Mouse (Mus musculus) spleen, postnatal 14 days (tissue): ENCODE results near the gene Helb.
"Not testable (repeated sequence)": the region's sequence is repeated elsewhere in the genome, so short reads cannot be mapped to it uniquely, and the experiment has no call there.

ENCODE experiments used
- DNase-seq, 2 experiments: peaks; one replicate each; pipeline ENCODE4 v3.0.0; 2021 to 2022; ENCODE audit warnings: low spot score in 2 of 2

Gene Helb

GRCm38 (mm10) chr10:120112507-120113396, at the start of gene Helb:
Helb (minus strand) TSS chr10:120112987.
- DNase-seq: peak; percentile 99

- DNase-seq: no peak
Observed at GRCm38 (mm10) chr10:120160533-120160932, 47.7 kb upstream of the Helb start.

DNA sequence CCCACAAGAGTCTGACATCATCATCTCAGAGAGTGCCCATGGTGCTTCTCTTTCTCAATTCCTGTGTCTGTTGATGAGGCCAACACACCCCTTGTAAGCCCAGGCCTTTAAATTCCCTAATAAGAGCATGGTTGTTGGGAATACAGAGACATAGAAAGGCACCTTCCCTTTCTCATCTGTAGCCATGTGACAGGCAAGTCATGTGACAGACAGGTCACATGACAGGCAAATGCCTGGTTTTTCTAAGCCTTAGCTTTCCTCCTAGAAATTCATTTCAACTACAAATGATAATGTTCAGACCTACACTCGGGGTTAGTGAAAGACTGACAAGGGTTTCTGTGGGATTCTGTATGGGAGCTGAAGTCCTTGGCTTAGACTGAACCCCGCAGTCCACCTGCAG, 41.1 kb upstream of the Helb start:
- no peak for DNase-seq

DNA sequence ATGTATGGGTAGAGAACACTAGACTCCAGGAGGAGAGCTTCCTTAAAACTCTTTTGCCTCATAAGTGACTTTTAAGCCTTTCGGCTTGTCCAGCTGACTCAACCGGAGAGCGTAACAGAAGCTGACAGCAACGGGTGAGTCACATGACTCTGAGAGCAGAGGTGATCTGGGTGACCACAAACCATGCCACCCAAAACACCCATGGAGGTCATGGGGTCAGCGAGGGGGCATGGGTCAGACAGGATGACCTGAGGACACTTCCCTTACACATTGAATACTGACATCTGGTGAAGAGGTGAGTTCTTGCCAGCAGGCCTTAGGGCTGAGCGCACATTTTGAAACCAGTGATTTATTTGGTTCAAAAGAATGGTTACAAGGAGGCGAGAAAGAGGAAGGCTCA, 38.9 kb upstream of the Helb start:
- no peak for DNase-seq

DNA sequence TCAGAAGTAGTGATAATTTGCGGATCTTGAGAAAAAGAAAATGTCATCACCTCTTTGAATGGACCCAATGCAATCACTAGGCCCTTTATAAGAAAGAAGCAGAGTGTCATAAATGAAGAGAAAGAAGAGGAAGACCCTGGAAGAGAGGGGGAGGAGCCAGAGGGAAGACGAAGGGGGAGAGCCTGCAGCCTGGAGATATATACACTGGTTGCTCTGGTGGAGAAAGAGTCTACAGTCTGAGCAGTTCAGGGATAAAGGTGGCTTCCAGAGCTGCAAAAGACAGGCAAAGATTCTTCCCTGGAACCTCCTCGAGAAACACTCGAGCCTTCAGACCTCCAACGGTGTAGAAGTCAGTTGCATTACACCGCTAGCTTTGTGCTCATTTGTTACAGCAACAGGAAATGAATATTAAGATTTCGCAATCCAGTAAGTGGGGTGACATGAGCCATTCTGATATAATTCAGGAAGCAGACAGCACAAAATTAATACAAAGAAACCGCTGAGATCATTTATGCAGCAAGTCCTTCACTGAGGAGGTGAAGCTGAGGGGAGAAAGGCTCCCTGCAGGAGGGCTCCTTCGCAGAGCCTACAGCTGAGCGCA, 28.2 kb upstream of the Helb start:
- no peak for DNase-seq

GRCm38 (mm10) chr10:120140193-120140592, 27.4 kb upstream of the Helb start:
- DNase-seq: no peak

DNA sequence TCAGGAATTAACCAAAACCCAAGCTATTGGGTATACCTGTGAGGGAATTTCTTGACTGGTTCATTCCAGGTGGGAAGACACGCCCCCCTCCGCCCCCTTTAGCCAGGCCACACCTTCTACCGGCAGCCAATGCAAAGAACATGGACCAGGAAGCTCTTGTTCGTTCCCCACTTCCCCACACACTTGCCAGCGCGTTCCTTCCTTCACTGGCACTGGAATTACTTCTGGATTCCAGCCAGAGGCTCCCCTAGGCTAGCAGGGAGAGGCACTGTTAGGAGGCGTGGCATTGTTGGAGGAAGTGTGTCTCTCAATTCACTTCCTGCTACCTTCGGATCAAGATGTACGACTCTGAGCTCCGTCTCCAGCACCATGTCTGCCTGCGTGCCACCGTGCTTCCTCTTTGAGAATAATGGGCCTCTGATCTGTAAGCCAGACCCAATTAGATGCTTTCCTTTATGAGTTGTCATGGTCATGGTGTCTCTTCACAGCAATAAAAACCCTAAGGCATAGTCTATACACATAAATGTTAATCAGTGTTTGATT, 23.3 kb upstream of the Helb start:
- DNase-seq: no peak

DNA sequence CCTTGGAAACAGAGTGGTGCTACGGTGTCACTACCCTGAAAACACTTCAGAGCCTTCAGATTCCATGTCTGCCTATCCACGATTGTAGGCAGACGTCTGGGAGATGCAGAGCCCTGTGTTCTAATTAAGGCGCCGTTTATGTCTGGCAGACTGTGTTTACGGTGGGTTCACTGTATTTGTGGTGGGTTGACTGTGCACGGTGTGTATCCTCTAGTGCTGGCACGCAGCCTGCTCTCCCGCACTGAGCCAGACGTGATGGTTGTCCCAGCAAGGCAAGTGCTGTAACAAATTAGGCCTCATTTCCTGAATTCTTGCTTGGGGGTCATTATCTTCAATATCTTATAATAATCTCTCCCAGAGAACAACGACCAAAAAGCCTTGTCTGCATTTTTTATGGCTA, 20.9 kb upstream of the Helb start:
- DNase-seq: no peak

DNA sequence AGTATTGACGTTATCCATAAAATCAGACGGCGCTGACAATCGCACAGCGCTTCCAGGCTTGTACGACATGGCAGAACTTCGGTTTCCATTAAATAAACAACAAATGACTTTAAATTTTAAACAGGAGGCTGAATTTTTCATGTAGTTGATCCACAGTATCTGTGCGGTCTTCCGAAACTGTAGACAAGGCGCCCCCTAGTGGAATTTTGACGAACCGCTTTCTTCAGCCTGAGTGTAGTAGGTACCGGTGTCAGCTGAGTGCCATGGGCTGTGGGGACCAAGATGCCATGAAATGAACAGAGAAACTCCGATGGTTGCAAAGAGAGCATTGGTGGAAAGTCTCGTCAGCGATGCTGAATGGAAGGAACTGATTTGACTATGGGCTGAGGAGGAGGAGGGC, 17.8 kb upstream of the Helb start:
- DNase-seq: peak in 1 of 2 experiments; percentile 25

DNA sequence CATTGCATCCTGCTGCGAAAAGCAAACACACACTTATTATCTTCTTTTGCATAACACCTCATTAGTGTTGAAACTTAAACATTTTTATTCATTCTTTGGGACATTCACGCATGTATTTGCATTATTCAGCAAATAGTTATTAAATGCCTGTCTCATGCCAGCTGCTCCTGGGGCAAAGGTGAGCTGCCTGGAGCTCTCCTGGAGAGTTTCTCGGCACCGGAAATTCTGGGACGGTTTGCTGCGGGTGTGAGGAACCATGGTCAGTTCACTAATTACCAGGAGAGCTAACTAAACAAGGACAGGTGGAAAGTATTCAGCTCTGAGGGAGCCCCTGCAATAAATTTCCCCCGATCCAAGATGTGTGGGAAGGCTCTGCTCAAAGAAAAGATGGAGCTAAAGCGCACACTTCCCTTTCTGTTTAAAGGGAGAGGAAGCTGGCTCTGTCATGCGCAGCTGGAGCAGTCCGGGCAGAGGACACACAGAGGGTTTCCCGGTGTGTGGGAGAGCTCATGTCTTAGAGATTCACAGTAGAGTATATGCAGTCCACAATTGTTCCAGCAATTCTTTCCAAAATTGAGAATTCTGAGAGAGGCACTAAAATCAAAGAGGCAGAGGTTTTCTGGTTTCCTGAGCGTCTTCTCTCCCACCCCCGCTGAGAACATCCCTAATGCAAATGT, 16.0 kb upstream of the Helb start:
- DNase-seq: no peak

- no peak for DNase-seq
Observed at GRCm38 (mm10) chr10:120125465-120125857, 12.7 kb upstream of the Helb start.

- peak; percentile 58 to 74 for DNase-seq
Observed at GRCm38 (mm10) chr10:120124801-120125464, 12.1 kb upstream of the Helb start.

GRCm38 (mm10) chr10:120123721-120124120, 10.9 kb upstream of the Helb start:
- no peak for DNase-seq

DNA sequence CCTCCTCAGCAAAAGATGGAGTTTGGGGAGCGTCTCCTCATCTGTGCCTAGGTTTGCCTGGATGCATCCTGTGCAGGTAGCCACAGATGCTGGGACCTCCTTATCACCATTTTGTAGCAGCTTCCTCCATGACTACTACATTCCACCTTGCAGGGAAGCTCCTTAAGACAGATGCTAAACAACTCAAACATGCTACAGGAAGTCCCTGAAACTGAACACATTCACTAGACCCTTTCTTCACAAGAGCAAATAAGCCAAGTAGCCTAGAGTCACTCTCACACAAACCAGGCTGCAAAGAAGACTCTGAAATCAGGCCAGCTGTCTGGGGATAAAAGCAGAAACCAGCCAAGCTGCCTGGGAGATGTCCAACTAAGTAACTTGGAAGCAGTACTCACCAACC, 2.5 kb upstream of the Helb start:
- no peak for DNase-seq

GRCm38 (mm10) chr10:120114493-120114892, 1.7 kb upstream of the Helb start:
- DNase-seq: no peak

DNA sequence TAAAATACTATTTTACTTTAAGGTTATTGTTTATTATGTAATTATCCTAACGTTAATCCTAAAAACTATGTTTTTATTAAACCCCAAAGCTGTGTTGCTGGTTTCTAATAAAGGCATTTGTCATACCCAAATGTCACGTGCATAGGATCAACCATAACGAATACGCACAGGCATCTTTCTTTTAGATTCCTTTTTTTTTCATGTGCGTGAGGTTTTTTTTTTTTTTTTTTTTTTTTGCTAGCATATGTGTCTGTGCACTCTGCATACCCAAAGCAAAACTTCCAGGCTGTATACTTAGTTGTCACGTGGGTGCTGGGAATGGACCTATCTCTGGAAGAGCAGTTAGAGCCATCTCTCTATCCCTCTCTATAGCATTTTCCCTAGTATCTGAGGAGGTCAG, 1.2 kb upstream of the Helb start:
- no peak for DNase-seq

- not testable (repeated sequence) for DNase-seq
Observed at GRCm38 (mm10) chr10:120113482-120113881, 695 bp upstream of the Helb start.

- no peak for DNase-seq
Observed at GRCm38 (mm10) chr10:120111691-120112319, 982 bp downstream of the Helb start.

GRCm38 (mm10) chr10:120100806-120101205, 12.0 kb downstream of the Helb start:
- DNase-seq: no peak

DNA sequence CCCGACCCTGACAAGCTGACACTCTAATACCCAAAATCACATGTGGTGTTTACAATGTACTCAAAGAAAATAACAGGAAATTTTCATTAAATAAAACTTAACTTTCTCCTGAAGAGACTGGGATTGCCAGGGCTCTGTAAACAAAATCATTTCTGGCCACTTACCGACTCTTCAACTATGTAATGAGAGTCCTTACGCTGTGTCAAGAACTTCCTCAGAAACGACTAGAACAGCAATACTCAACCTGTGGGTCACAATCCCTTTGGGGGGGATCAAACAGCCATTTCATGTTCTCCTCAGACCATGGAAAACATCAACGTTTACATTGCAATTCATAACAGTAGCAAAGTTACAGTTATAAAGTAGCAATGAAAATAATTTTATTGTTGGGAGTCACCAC, 15.2 kb downstream of the Helb start:
- DNase-seq: no peak

- DNase-seq: no peak
Observed at GRCm38 (mm10) chr10:120095716-120096115, 17.1 kb downstream of the Helb start.
